Mouse (Mus musculus): ENCODE measurements around the gene Cdt1. TPM values are rescaled to one million over a fixed set of nuclear protein-coding genes. Genes with fewer than 3 reads are reported as not detected.

Cdt1 gene
- total and polyA plus RNA-seq, 2 experiments from 2014 or later = 6.4 to 15.6 TPM

DNA sequence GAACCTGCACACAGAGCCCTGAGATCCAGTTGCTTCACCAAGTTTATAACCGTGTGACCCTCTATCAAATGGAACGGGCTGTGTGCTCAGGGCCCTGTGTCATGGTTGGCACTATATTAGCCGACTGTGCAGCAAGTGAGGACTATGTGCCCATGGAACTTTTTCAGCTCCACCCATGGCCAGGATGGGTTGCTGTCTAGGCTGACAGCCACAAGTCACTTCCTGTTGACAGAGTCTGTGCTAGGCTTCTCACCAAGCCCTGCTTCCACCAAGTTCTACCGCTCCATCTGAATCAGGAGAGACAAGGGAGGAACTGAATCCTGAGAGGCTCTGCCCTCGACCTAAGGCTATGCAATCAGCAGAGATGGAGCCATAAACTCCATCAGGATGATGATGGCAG lies 6.6 kb upstream of the Cdt1 start:
- no peak for TF ChIP-seq CTCF (IDR thresholded peaks at IDR 0.05)
- Histone ChIP-seq H3K36me3 (ENCODE audit: insufficient read depth, low read length) (no peaks in the 10 kb centered on the region), H3K4me2 (ENCODE audit: low read depth, low read length, poor library complexity, severe bottlenecking) (no peak overlapping the region), H3K27me3 (ENCODE audit: insufficient read depth, low read length) (no peaks in the 10 kb centered on the region), H3K27ac (ENCODE audit: low read depth, low read length) (no peak overlapping the region), H3K4me3 (ENCODE audit: low read depth, low read length) (no peak overlapping the region), H3K9me3 (ENCODE audit: low read length) (no peaks in the 10 kb centered on the region), H3K4me1 (ENCODE audit: insufficient read depth, low read length) (no peaks in the 10 kb centered on the region), H3K9ac (replicated peaks; ENCODE audit: low read length, poor library complexity, severe bottlenecking) (no peak overlapping the region)
- DNase-seq (ENCODE audit: low spot score) = no peak
- 84% methylated on average over 5 of the region's 5 CpGs for WGBS
- ATAC-seq (ENCODE audit: low FRiP score) = no peak

DNA sequence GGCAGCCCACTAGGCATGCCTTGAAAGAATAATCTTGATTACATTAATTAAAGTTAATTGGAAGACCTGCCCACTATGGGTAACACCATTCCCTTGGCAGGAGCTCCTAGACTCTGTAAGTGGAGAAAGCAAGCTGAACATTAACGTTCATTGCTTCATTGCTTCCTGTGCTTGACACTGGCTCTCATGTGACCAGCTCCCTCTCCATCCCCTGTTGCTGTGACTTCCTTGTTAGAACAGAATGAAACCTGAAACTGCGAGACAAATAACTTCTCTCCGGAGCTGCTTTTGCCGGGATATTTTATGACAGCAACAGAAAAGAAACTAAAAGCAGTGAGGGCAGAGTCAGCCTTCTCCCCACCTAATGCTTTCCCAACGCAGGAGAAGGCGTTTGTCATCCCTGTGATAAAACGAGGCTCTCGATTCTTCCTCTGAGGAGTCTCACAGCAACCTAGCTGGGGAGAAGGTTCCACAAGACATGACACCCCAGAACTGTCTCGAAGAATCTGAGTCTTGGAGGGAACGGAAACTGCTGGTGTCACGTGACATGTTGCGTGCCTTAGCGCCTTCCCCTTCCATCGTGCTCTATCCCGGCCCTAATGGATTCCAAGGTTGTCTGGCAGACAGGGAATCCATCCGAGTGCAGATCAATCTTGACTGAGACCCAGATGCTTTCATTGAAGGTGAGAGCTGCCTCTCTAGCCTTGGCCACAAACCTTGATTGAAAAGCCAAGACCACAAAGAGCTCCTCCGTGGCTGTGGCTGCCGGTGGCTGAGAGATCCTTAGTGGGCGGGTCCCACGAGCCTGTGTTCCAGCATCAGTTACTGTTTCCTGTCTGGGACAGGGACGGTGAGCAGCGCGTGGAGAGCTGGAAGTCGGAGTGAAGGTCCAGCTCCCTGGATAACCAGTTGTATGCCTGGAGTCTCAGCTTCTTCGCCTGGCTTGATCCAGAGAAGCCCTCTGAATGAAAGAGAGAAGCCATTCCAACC lies 3.2 kb upstream of the Cdt1 start:
- H3K9me3 ChIP-seq (ENCODE audit: low read length) = no peaks in the 10 kb centered on the region
- peaks cover 15% of the 10 kb centered on the region for H3K4me1 ChIP-seq (ENCODE audit: insufficient read depth, low read length)
- H3K36me3 ChIP-seq (ENCODE audit: insufficient read depth, low read length) = no peaks in the 10 kb centered on the region
- H3K4me2 ChIP-seq (ENCODE audit: low read depth, low read length, poor library complexity, severe bottlenecking) = no peak overlapping the region
- 89% methylated on average over 25 of the region's 25 CpGs for WGBS
- ATAC-seq (ENCODE audit: low FRiP score) (no peak), DNase-seq (ENCODE audit: low spot score) (no peak)
- no peak overlapping the region for H3K9ac ChIP-seq (replicated peaks; ENCODE audit: low read length, poor library complexity, severe bottlenecking)
- no peak overlapping the region for H3K4me3 ChIP-seq (ENCODE audit: low read depth, low read length)
- no peak overlapping the region for H3K27ac ChIP-seq (ENCODE audit: low read depth, low read length)
- no peak for TF ChIP-seq CTCF (IDR thresholded peaks at IDR 0.05)
- no peaks in the 10 kb centered on the region for H3K27me3 ChIP-seq (ENCODE audit: insufficient read depth, low read length)

DNA sequence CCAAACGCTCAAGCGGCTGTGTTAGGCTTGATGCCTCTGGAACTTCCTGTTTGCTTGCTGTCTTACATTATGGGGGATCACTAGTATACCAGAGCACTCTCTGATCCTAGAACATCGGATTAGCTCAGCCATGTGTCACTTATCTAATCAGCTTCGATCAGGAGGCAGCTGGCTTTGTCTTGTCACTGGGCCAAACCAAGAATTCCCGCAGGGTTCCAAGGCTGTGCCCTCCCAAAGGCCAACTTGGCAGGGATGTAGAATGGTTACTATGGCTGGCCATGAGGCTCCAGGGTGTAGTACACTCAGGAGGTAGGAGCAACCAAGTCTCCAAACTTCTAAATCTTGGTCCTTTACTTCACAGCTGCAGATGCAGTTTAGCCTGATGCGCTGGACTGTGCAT lies 1.0 kb upstream of the Cdt1 start:
- Histone ChIP-seq H3K9me3 (ENCODE audit: low read length) (no peaks in the 10 kb centered on the region), H3K4me2 (ENCODE audit: low read depth, low read length, poor library complexity, severe bottlenecking) (peak overlapping the region; percentile 91), H3K27me3 (ENCODE audit: insufficient read depth, low read length) (no peaks in the 10 kb centered on the region), H3K36me3 (ENCODE audit: insufficient read depth, low read length) (0 out of 2 replicates have a peak, but pooled peaks cover 5% of the 10 kb centered on the region), H3K4me1 (ENCODE audit: insufficient read depth, low read length) (peaks cover 15% of the 10 kb centered on the region), H3K4me3 (ENCODE audit: low read depth, low read length) (peak overlapping the region; percentile 77), H3K9ac (replicated peaks; ENCODE audit: low read length, poor library complexity, severe bottlenecking) (peak overlapping the region; percentile 73; the same call in 1 of the 2 replicates), H3K27ac (ENCODE audit: low read depth, low read length) (peak overlapping the region; percentile 87)
- no peak for TF ChIP-seq CTCF (IDR thresholded peaks at IDR 0.05)
- ATAC-seq (ENCODE audit: low FRiP score) (0 out of 2 replicates have a peak, but pooled peaks have one; percentile 1), DNase-seq (ENCODE audit: low spot score) (peak; percentile 51)
- 18% methylated on average over 6 of the region's 6 CpGs for WGBS

DNA sequence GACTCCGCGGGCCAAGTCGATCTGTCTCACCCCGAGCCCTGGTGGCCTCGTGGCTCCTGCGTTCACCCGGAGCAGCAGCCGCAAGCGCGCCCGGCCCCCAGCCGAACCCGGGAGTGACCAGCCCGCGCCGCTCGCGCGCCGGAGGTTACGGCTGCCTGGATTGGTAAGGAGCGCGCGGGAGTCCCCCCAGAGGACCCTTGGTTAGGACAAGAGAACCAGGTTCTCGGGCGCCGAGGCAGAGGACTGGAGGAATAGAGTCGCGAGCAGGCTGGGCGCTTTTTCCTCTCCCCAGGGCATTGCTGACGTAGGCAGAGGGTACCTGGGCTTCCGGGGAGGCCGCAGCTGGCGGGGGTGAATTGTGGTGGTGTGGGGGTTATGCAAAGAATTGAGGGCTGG lies 292 bp downstream of the Cdt1 start:
- H3K9ac ChIP-seq (replicated peaks; ENCODE audit: low read length, poor library complexity, severe bottlenecking) = peak overlapping the region; percentile 79
- H3K4me2 ChIP-seq (ENCODE audit: low read depth, low read length, poor library complexity, severe bottlenecking) = peak overlapping the region; percentile 91
- no peaks in the 10 kb centered on the region for H3K9me3 ChIP-seq (ENCODE audit: low read length)
- TF ChIP-seq CTCF (IDR thresholded peaks at IDR 0.05) = no peak
- peak; percentile 29 for DNase-seq (ENCODE audit: low spot score)
- peaks cover 15% of the 10 kb centered on the region for H3K4me1 ChIP-seq (ENCODE audit: insufficient read depth, low read length)
- peak overlapping the region; percentile 51 for H3K27ac ChIP-seq (ENCODE audit: low read depth, low read length)
- H3K27me3 ChIP-seq (ENCODE audit: insufficient read depth, low read length) = no peaks in the 10 kb centered on the region
- ATAC-seq (ENCODE audit: low FRiP score) = peak; percentile 31
- H3K36me3 ChIP-seq (ENCODE audit: insufficient read depth, low read length) = 0 out of 2 replicates have a peak, but pooled peaks cover 5% of the 10 kb centered on the region
- under 1% methylated on average over 30 of the region's 34 CpGs for WGBS
- peak overlapping the region; percentile 77 for H3K4me3 ChIP-seq (ENCODE audit: low read depth, low read length)

DNA sequence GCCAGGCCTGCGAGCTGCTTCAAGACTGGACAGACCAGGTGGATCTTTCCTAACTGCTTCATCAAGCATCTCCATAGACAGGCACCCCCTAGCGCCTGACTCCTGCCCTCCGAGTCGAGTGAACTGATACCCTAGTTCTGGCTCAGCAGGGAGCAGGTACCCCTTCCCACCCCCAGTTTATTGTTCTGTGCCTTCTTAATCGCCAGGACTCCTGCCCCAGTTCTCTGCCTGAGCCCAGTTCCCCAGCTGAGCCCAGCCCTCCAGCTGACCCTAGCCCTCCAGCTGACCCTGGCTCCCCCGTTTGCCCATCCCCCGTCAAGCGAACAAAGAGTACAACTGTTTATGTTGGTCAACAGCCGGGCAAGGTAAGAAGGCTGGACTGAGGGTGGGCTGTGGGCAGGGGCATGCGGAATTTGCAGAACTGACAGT lies 1.1 kb downstream of the Cdt1 start:
- Histone ChIP-seq H3K9ac (replicated peaks; ENCODE audit: low read length, poor library complexity, severe bottlenecking) (no peak overlapping the region), H3K27me3 (ENCODE audit: insufficient read depth, low read length) (no peaks in the 10 kb centered on the region), H3K36me3 (ENCODE audit: insufficient read depth, low read length) (0 out of 2 replicates have a peak, but pooled peaks cover 5% of the 10 kb centered on the region), H3K27ac (ENCODE audit: low read depth, low read length) (no peak overlapping the region), H3K9me3 (ENCODE audit: low read length) (no peaks in the 10 kb centered on the region), H3K4me2 (ENCODE audit: low read depth, low read length, poor library complexity, severe bottlenecking) (peak overlapping the region; percentile 91), H3K4me3 (ENCODE audit: low read depth, low read length) (no peak overlapping the region), H3K4me1 (ENCODE audit: insufficient read depth, low read length) (peaks cover 15% of the 10 kb centered on the region)
- 0 out of 2 replicates have a peak, but pooled peaks have one; percentile 14 for TF ChIP-seq CTCF (IDR thresholded peaks at IDR 0.05)
- 19% methylated on average over 10 of the region's 10 CpGs for WGBS
- no peak for ATAC-seq (ENCODE audit: low FRiP score)
- DNase-seq (ENCODE audit: low spot score) = no peak

DNA sequence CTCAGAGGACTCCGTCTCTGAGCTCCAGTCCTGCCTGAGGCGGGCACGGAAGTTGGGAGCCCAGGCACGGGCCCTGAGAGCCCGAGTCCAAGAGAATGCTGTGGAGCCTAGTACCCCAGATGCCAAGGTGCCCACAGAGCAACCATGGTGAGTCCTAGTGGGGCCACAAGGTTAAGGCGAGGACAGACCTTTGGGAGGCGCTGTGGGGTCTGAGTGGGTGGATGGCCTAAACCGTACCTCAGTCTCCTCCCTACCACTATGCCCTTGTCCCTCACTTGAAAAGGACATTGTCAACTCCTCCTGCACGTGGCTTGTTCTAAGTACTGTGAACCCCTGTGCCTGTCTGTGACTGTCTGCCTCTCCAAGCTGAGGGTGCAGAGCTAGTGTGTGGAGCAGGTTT lies 1.5 kb downstream of the Cdt1 start:
- Histone ChIP-seq H3K4me2 (ENCODE audit: low read depth, low read length, poor library complexity, severe bottlenecking) (no peak overlapping the region), H3K4me1 (ENCODE audit: insufficient read depth, low read length) (peaks cover 15% of the 10 kb centered on the region), H3K4me3 (ENCODE audit: low read depth, low read length) (no peak overlapping the region), H3K27ac (ENCODE audit: low read depth, low read length) (no peak overlapping the region), H3K27me3 (ENCODE audit: insufficient read depth, low read length) (no peaks in the 10 kb centered on the region), H3K9ac (replicated peaks; ENCODE audit: low read length, poor library complexity, severe bottlenecking) (no peak overlapping the region), H3K36me3 (ENCODE audit: insufficient read depth, low read length) (0 out of 2 replicates have a peak, but pooled peaks cover 5% of the 10 kb centered on the region), H3K9me3 (ENCODE audit: low read length) (no peaks in the 10 kb centered on the region)
- WGBS = 76% methylated on average over 9 of the region's 9 CpGs
- TF ChIP-seq CTCF (IDR thresholded peaks at IDR 0.05) = no peak
- DNase-seq (ENCODE audit: low spot score) = no peak
- no peak for ATAC-seq (ENCODE audit: low FRiP score)
